Mouse (Mus musculus) T-helper 17 cell (primary cell): Measurements from ENCODE around the gene Med24.
"Not testable (repeated sequence)": the region's sequence is repeated elsewhere in the genome, so short reads cannot be mapped to it uniquely, and the experiment has no call there.

ENCODE experiments used
- in situ Hi-C, 2 experiments: fragments of 300-600 bp; cut with MboI, MseI; formaldehyde crosslinking; loops; 1 replicate in 1 of 2; 2 replicates in 1 of 2; pipeline ENCODE4 v1.15.1; 2025; ENCODE audit warnings: high pct_unique_total_duplicates in 2 of 2

The Med24 gene

GRCm38 (mm10) chr11:98731134-98731533 lies 1.9 kb upstream of the Med24 start:
- in situ Hi-C loops: loop anchor here (10.0 to 25.0 kb wide), 2 partner anchors 54 to 869 kb away; no protein-coding TSS in a partner anchor

- in situ Hi-C loops: loop anchor here (10.0 to 25.0 kb wide), 2 partner anchors 54 to 868 kb away; no protein-coding TSS in a partner anchor
Observed at GRCm38 (mm10) chr11:98730727-98731126, 1.5 kb upstream of the Med24 start.

- in situ Hi-C loops: loop anchor here in 1 of 2 experiments (25.0 kb wide), 1 partner anchor 864 kb away; no protein-coding TSS in a partner anchor
Observed at GRCm38 (mm10) chr11:98725926-98726506, 3.2 kb downstream of the Med24 start.

DNA sequence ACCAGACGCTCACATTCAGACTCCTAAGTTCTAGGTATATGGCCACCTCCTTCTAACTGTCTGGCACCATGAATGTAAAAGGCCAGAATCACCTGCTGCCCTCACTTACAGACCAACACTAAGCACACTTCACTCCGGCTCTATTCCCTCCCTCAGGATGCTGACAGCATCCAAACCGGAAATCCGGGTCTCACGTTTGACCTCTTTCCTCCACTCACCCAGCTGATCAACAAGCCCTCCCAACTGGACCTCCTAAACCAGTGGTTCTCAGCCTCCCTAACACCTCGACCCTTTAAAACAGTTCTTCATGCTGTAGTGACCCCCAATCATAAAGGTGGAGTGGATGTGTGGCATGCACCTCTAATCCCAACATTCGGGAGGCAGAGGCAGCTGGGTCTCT lies 6.1 kb downstream of the Med24 start:
- in situ Hi-C loops: no loop called here

DNA sequence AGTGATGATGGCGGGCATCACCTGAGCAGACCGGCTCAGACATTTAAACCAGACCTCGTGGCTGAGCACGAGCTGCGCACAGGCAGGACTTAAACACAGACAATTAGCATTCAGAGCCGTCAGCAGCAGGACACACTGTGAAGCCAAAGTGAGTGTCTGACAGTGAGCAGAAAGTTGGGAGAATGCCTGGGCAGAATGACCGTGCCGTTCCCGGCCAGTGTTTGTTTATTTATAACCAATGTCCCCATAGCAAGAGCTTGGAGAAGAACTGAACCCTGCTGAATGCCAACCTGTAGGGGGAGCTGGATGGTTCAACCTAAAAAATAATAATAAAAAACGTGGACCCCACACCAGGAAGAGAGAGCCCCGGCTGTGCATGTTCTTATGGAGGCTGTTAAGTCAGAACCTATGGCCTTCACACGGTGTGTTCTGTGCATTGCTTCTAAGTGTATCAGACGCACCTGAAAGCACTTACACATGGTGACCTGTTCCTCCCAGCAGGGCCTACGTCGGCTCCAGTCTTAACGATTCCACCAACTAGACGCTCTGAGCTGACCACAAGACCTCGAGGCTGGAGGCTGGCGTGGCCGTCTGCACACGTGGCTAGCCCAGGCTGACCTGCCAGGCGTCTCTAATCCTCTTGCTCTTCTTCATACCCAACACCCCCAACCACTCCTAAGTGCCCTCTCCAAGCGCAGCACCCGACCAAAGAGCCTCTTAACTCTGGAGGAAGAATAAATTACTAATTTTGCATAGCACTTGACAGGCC lies 7.6 kb downstream of the Med24 start:
- in situ Hi-C loops: no loop called here

- in situ Hi-C loops: no loop called here
Observed at GRCm38 (mm10) chr11:98720756-98721155, 8.5 kb downstream of the Med24 start.

GRCm38 (mm10) chr11:98717904-98718303 lies 11.3 kb downstream of the Med24 start:
- in situ Hi-C loops: no loop called here

- in situ Hi-C loops: no loop called here
Observed at GRCm38 (mm10) chr11:98715946-98716345, 13.3 kb downstream of the Med24 start.

- in situ Hi-C loops: no loop called here
Observed at GRCm38 (mm10) chr11:98713703-98714102, 15.5 kb downstream of the Med24 start.

- in situ Hi-C loops: not testable (repeated sequence)
Observed at GRCm38 (mm10) chr11:98712009-98712408, 17.2 kb downstream of the Med24 start.

GRCm38 (mm10) chr11:98711046-98711434 lies 18.2 kb downstream of the Med24 start:
- in situ Hi-C loops: no loop called here

DNA sequence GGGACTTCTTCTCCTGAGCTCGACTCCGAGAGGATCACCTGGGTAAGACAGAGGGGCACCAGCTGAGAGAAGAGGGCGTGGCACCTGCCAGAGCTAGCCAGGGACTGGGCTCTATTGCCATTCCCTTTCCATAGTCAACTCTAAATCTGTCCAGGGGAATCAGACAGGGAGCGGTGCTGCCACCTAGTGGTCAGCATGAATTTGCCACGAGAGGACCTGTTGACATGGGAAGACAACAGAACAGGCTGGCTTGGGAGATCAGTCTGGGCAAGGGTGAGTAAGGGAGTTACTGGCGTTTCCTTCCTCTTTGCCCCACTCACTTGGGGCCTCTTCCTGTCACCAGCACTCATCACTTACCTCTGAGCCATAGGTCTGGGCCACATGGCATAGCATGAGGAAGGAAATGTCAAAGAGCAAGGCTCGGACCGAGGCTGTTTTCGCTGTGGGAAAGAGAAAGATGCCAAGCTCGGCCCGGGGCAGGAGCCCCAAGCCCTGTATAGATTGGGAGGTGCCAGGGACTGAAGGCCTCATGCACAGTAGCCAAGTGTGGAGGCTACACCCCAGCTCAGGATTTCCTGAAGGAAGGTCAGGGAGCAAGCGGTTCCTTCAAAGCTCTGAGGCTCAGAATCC lies 18.7 kb downstream of the Med24 start:
- in situ Hi-C loops: no loop called here

GRCm38 (mm10) chr11:98709001-98709741 lies 20.1 kb downstream of the Med24 start:
- in situ Hi-C loops: no loop called here

- in situ Hi-C loops: no loop called here
Observed at GRCm38 (mm10) chr11:98708282-98708956, 20.8 kb downstream of the Med24 start.

- in situ Hi-C loops: no loop called here
Observed at GRCm38 (mm10) chr11:98707401-98708281, 21.6 kb downstream of the Med24 start.

DNA sequence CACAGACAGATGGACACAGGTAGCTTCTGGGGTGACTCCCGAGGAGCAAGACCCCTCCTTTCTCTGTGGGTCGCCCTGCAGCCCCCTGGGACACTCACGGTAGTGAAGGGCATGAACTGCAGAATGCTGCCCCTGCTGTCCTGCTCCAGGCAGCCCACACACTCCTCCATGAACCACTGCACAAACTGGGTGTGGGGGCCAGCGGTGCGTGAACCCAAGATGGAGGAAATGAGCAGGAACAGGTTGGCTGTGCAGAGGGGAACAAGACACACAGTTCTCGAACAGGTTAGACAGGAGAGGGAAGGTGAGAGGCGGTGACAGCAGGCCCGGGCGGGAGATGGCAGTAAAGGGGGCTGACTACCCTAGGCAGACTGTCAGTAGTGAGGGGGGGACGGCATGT lies 24.2 kb downstream of the Med24 start:
- in situ Hi-C loops: no loop called here

- in situ Hi-C loops: loop anchor here (5.0 kb wide), 3 partner anchors 55 to 200 kb away; no protein-coding TSS in a partner anchor
Observed at GRCm38 (mm10) chr11:98702323-98702722, 26.9 kb downstream of the Med24 start.

DNA sequence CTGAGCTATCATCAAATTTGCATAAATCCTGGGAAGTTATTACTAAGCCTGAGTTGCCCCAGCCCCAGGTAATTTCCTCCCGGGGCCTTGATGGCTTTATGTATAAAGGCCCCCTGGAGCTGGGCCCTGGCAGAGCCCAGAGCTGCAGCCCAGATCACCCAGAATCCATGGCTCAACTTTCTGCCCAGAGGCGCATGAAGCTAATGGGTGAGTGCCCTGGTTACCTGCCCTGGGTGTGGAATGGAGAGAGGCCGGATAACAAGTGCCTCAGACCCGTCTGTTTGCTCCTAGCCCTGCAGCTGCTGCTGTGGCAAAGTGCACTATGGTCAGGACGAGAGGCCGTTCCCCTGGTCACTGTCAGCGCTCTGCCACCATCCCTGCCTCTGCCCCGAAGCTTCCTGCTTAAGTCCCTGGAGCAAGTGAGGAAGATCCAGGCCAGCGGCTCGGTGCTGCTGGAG lies 28.0 kb downstream of the Med24 start, which contains the start of gene Csf3:
Gene Csf3, plus strand, starts transcription at position 51 of the 458 bp plus-strand sequence.
- in situ Hi-C loops: loop anchor here (5.0 kb wide), 3 partner anchors 56 to 201 kb away; no protein-coding TSS in a partner anchor

DNA sequence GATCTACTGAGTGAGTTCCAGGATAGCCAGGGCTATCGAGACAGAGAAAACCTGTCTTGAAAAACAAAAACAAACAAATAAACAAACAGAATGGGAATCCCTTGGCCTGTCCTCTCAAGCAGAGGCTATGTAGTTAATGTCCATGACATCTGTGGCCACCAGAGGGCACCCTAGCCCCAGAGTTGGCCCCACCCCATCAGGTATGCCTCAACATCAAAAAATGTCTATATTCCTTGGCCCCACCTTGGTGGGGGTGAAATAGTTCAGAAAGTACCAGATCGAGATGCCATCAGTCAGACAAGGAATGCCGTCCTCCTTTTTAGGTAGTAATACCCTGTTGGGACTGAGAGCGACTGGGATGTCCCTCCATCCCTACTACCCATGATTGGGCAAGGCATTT lies 29.3 kb downstream of the Med24 start:
- in situ Hi-C loops: loop anchor here (5.0 to 10.0 kb wide), 4 partner anchors 57 to 202 kb away; no protein-coding TSS in a partner anchor
